Mouse (Mus musculus): ENCODE measurements around the gene Mrps15. TPM values are rescaled to one million over a fixed set of nuclear protein-coding genes. Genes with fewer than 3 reads are reported as not detected.

Gene Mrps15
- polyA plus RNA-seq (2015; fragmentation: Nextera tagmentation; extraction: Ambion mirVana) = 131 and 134 TPM in 2 replicates

GRCm38 (mm10) chr4:126046851-126047585, at the start of gene Mrps15:
TSS of gene Mrps15 (plus strand) at chr4:126046925.
- H3K4me3 ChIP-seq (replicated peaks; ENCODE audit: low read depth, low read length) = peak within 1 kb of the TSS; percentile 97
- H3K4me1 ChIP-seq (replicated peaks; ENCODE audit: insufficient read depth, low read length) = 0 out of 2 replicates have a peak, but pooled peaks cover 9% of the 10 kb centered on the region
- ATAC-seq (replicated peaks; ENCODE audit: low FRiP score, low read depth) (peak; percentile 93), DNase-seq (ENCODE audit: low spot score) (peak; percentile 96)
- under 1% methylated on average over 56 of the region's 56 CpGs for WGBS
- H3K9me3 ChIP-seq (replicated peaks; ENCODE audit: low read length) = no peaks in the 10 kb centered on the region
- no peaks in the 10 kb centered on the region for H3K27me3 ChIP-seq (ENCODE audit: insufficient read depth, low read length)
- no peak for TF ChIP-seq CTCF (IDR thresholded peaks at IDR 0.05; ENCODE audit: low read depth)
- peaks cover 13% of the 10 kb centered on the region; the same call in 1 of the 2 replicates for H3K36me3 ChIP-seq (ENCODE audit: insufficient read depth, low read length)
- peak within 1 kb of the TSS; percentile 72 for H3K27ac ChIP-seq
- H3K9ac ChIP-seq (ENCODE audit: low read depth, low read length) = peak within 1 kb of the TSS; percentile 71
- H3K4me2 ChIP-seq (ENCODE audit: low read length) = peak within 1 kb of the TSS; percentile 94

GRCm38 (mm10) chr4:125997826-125998225, 48.9 kb upstream of the Mrps15 start:
- 0 out of 2 replicates have a peak, but pooled peaks cover 4% of the 10 kb centered on the region for H3K9me3 ChIP-seq (replicated peaks; ENCODE audit: low read length)
- no peak overlapping the region for H3K4me2 ChIP-seq (ENCODE audit: low read length)
- H3K36me3 ChIP-seq (ENCODE audit: insufficient read depth, low read length) = no peaks in the 10 kb centered on the region
- no peak overlapping the region for H3K9ac ChIP-seq (ENCODE audit: low read depth, low read length)
- no peak overlapping the region for H3K4me3 ChIP-seq (replicated peaks; ENCODE audit: low read depth, low read length)
- 90% methylated on average over 2 of the region's 2 CpGs for WGBS
- ATAC-seq (replicated peaks; ENCODE audit: low FRiP score, low read depth) = no peak
- TF ChIP-seq CTCF (IDR thresholded peaks at IDR 0.05; ENCODE audit: low read depth) = no peak
- H3K27ac ChIP-seq = no peak overlapping the region
- no peaks in the 10 kb centered on the region for H3K27me3 ChIP-seq (ENCODE audit: insufficient read depth, low read length)
- no peaks in the 10 kb centered on the region for H3K4me1 ChIP-seq (replicated peaks; ENCODE audit: insufficient read depth, low read length)
- DNase-seq (ENCODE audit: low spot score) = no peak

GRCm38 (mm10) chr4:126001311-126002199, 45.2 kb upstream of the Mrps15 start:
- no peak for DNase-seq (ENCODE audit: low spot score)
- Histone ChIP-seq H3K4me1 (replicated peaks; ENCODE audit: insufficient read depth, low read length) (no peaks in the 10 kb centered on the region), H3K9me3 (replicated peaks; ENCODE audit: low read length) (0 out of 2 replicates have a peak, but pooled peaks cover 4% of the 10 kb centered on the region), H3K9ac (ENCODE audit: low read depth, low read length) (no peak overlapping the region), H3K4me3 (replicated peaks; ENCODE audit: low read depth, low read length) (no peak overlapping the region), H3K4me2 (ENCODE audit: low read length) (no peak overlapping the region), H3K27ac (no peak overlapping the region), H3K27me3 (ENCODE audit: insufficient read depth, low read length) (no peaks in the 10 kb centered on the region), H3K36me3 (ENCODE audit: insufficient read depth, low read length) (no peaks in the 10 kb centered on the region)
- peak; percentile 7; the same call in 1 of the 2 replicates for TF ChIP-seq CTCF (IDR thresholded peaks at IDR 0.05; ENCODE audit: low read depth)
- no peak for ATAC-seq (replicated peaks; ENCODE audit: low FRiP score, low read depth)
- WGBS = 68% methylated on average over 12 of the region's 12 CpGs

- 77% methylated on average over 7 of the region's 7 CpGs for WGBS
- Histone ChIP-seq H3K9ac (ENCODE audit: low read depth, low read length) (no peak overlapping the region), H3K4me2 (ENCODE audit: low read length) (no peak overlapping the region), H3K4me3 (replicated peaks; ENCODE audit: low read depth, low read length) (no peak overlapping the region), H3K36me3 (ENCODE audit: insufficient read depth, low read length) (no peaks in the 10 kb centered on the region), H3K4me1 (replicated peaks; ENCODE audit: insufficient read depth, low read length) (no peaks in the 10 kb centered on the region), H3K27ac (no peak overlapping the region), H3K9me3 (replicated peaks; ENCODE audit: low read length) (no peaks in the 10 kb centered on the region), H3K27me3 (ENCODE audit: insufficient read depth, low read length) (no peaks in the 10 kb centered on the region)
- DNase-seq (ENCODE audit: low spot score) (no peak), ATAC-seq (replicated peaks; ENCODE audit: low FRiP score, low read depth) (no peak)
- TF ChIP-seq CTCF (IDR thresholded peaks at IDR 0.05; ENCODE audit: low read depth) = no peak
Observed at GRCm38 (mm10) chr4:126017676-126018332, 28.9 kb upstream of the Mrps15 start.

GRCm38 (mm10) chr4:126018966-126019538, 27.7 kb upstream of the Mrps15 start:
- no peak overlapping the region for H3K27ac ChIP-seq
- H3K4me2 ChIP-seq (ENCODE audit: low read length) = no peak overlapping the region
- ATAC-seq (replicated peaks; ENCODE audit: low FRiP score, low read depth) = no peak
- no peak overlapping the region for H3K9ac ChIP-seq (ENCODE audit: low read depth, low read length)
- no peak for TF ChIP-seq CTCF (IDR thresholded peaks at IDR 0.05; ENCODE audit: low read depth)
- H3K4me1 ChIP-seq (replicated peaks; ENCODE audit: insufficient read depth, low read length) = no peaks in the 10 kb centered on the region
- H3K27me3 ChIP-seq (ENCODE audit: insufficient read depth, low read length) = no peaks in the 10 kb centered on the region
- no peaks in the 10 kb centered on the region for H3K9me3 ChIP-seq (replicated peaks; ENCODE audit: low read length)
- H3K36me3 ChIP-seq (ENCODE audit: insufficient read depth, low read length) = no peaks in the 10 kb centered on the region
- H3K4me3 ChIP-seq (replicated peaks; ENCODE audit: low read depth, low read length) = no peak overlapping the region
- WGBS = 79% methylated on average over 11 of the region's 11 CpGs
- DNase-seq (ENCODE audit: low spot score) = no peak
